Mouse (Mus musculus) adipocyte (in vitro differentiated cells): ENCODE data around the gene Kat2b.
"Not testable (repeated sequence)": the region's sequence is repeated elsewhere in the genome, so short reads cannot be mapped to it uniquely, and the experiment has no call there.

ENCODE experiments used
- DNase-seq: peaks from one replicate; pipeline ENCODE4 v3.0.0-alpha.2; 2016; ENCODE audit warnings: low spot score

Gene Kat2b

GRCm38 (mm10) chr17:53596941-53597790, 30.5 kb downstream of the Kat2b start:
- no peak for DNase-seq

GRCm38 (mm10) chr17:53598571-53598970, 31.9 kb downstream of the Kat2b start:
- no peak for DNase-seq

GRCm38 (mm10) chr17:53603236-53603635, 36.6 kb downstream of the Kat2b start:
- DNase-seq, result not testable (repeated sequence)

- DNase-seq, result not testable (repeated sequence)
Measured at GRCm38 (mm10) chr17:53606082-53606481, 39.4 kb downstream of the Kat2b start.

GRCm38 (mm10) chr17:53608924-53609323, 42.3 kb downstream of the Kat2b start:
- not testable (repeated sequence) for DNase-seq

- DNase-seq, result no peak
Measured at GRCm38 (mm10) chr17:53617295-53617957, 50.8 kb downstream of the Kat2b start.

- DNase-seq, result no peak
Measured at GRCm38 (mm10) chr17:53618369-53618768, 51.7 kb downstream of the Kat2b start.

- no peak for DNase-seq
Measured at GRCm38 (mm10) chr17:53619391-53619790, 52.7 kb downstream of the Kat2b start.

- DNase-seq, result peak; percentile 74
Measured at GRCm38 (mm10) chr17:53620611-53621010, 54.0 kb downstream of the Kat2b start.

- no peak for DNase-seq
Measured at GRCm38 (mm10) chr17:53622125-53622524, 55.5 kb downstream of the Kat2b start.

GRCm38 (mm10) chr17:53623762-53624161, 57.1 kb downstream of the Kat2b start:
- DNase-seq, result no peak

- peak; percentile 50 for DNase-seq
Measured at GRCm38 (mm10) chr17:53626160-53626559, 59.5 kb downstream of the Kat2b start.

GRCm38 (mm10) chr17:53627497-53627896, 60.8 kb downstream of the Kat2b start:
- DNase-seq, result peak; percentile 46

- no peak for DNase-seq
Measured at GRCm38 (mm10) chr17:53628131-53628530, 61.5 kb downstream of the Kat2b start.

- no peak for DNase-seq
Measured at GRCm38 (mm10) chr17:53631344-53631743, 64.7 kb downstream of the Kat2b start.

GRCm38 (mm10) chr17:53643360-53643759, 76.7 kb downstream of the Kat2b start:
- DNase-seq, result peak; percentile 80

- peak; percentile 93 for DNase-seq
Measured at GRCm38 (mm10) chr17:53650251-53650661, 83.6 kb downstream of the Kat2b start.

GRCm38 (mm10) chr17:53654596-53654995, 87.9 kb downstream of the Kat2b start:
- DNase-seq, result no peak

GRCm38 (mm10) chr17:53655081-53655480, 88.4 kb downstream of the Kat2b start:
- DNase-seq, result peak; percentile 92

- peak; percentile 53 for DNase-seq
Measured at GRCm38 (mm10) chr17:53655959-53656358, 89.3 kb downstream of the Kat2b start.

- no peak for DNase-seq
Measured at GRCm38 (mm10) chr17:53656369-53656860, 89.8 kb downstream of the Kat2b start.

GRCm38 (mm10) chr17:53657391-53657790, 90.7 kb downstream of the Kat2b start:
- DNase-seq, result peak; percentile 53

- DNase-seq, result no peak
Measured at GRCm38 (mm10) chr17:53658668-53659067, 92.0 kb downstream of the Kat2b start.
